Mouse (Mus musculus): ENCODE results near the gene Cfap65.
A peak's percentile ranks its signal among the peaks of the same experiment; 100 is the strongest.

Cfap65 gene

GRCm38 (mm10) chr1:74935402-74935801 is at the start of gene Cfap65:
Gene Cfap65 (minus strand): TSS chr1:74935599.
- no peak for DNase-seq (ENCODE audit: low spot score)

DNA sequence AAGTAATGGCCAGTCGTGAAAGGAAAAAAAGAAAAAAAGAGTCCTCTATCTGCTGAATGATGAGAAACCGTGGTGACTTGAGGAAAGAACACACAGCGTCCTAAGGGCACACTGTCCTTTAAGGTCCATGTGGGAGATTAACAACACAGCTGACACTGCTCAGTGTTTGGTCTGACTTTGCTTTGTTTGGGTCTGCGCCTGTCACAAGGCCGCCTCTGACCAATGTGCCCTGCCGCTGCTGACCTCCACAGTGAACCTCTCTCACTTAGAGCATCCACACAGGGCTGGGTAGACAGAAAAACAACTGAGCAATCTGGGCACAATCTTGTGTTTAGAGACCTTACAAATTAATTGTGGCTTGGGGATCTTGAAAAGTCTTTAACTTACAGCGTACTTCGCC is 41.6 kb upstream of the Cfap65 start:
- DNase-seq (ENCODE audit: low spot score), result peak; percentile 74

GRCm38 (mm10) chr1:74975936-74976335 is 40.5 kb upstream of the Cfap65 start:
- DNase-seq (ENCODE audit: low spot score), result no peak

GRCm38 (mm10) chr1:74973590-74973989 is 38.2 kb upstream of the Cfap65 start:
- no peak for DNase-seq (ENCODE audit: low spot score)

GRCm38 (mm10) chr1:74971353-74972050 is 36.1 kb upstream of the Cfap65 start:
- DNase-seq (ENCODE audit: low spot score), result no peak

- DNase-seq (ENCODE audit: low spot score), result no peak
Measured at GRCm38 (mm10) chr1:74967962-74968580, 32.7 kb upstream of the Cfap65 start.

GRCm38 (mm10) chr1:74964494-74965215 is 29.3 kb upstream of the Cfap65 start:
- DNase-seq (ENCODE audit: low spot score), result peak; percentile 67

- no peak for DNase-seq (ENCODE audit: low spot score)
Measured at GRCm38 (mm10) chr1:74962853-74963227, 27.4 kb upstream of the Cfap65 start.

- no peak for DNase-seq (ENCODE audit: low spot score)
Measured at GRCm38 (mm10) chr1:74962126-74962852, 26.9 kb upstream of the Cfap65 start.

DNA sequence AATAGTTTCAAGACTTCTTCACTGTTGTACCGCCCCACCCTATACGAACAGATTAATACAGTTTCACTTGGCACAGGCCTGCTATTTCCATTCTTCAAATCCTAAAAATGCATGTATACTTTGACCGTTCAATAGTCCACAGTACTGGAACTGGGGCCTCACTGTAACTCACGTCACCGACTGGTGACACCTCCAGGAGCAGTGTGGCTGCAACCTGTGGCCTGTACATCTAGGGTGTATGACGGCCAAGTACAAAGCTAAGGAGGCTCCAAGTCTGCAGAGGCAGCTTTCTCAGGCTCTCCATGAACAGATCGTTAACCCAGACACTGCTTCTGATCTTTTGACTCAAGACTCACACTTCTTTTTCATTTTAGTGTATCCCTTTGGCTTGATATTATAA is 26.3 kb upstream of the Cfap65 start:
- no peak for DNase-seq (ENCODE audit: low spot score)

DNA sequence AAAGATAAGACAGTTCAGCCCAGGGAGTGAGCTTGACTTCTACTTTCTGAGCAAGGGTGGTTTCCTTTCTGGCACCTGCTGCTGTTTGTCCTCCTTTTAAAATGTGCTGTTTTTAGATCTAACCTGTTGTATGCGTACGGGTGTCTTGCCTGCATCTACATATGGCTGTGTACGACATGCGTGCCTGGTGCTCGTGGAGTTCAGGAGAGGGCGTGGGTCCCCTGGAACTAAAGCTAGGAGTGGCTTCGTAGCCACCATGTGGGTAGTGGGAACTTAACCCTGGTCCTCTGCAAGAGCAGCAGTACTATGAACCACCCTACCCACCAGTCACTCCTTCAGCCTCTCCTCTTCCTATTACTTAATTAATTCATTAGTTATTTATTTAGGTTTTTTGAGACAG is 24.7 kb upstream of the Cfap65 start:
- DNase-seq (ENCODE audit: low spot score), result no peak

GRCm38 (mm10) chr1:74951556-74952210 is 16.3 kb upstream of the Cfap65 start, which contains the start of gene Ihh:
Gene Ihh (minus strand): TSS chr1:74951672.
- DNase-seq (ENCODE audit: low spot score), result peak; percentile 53

DNA sequence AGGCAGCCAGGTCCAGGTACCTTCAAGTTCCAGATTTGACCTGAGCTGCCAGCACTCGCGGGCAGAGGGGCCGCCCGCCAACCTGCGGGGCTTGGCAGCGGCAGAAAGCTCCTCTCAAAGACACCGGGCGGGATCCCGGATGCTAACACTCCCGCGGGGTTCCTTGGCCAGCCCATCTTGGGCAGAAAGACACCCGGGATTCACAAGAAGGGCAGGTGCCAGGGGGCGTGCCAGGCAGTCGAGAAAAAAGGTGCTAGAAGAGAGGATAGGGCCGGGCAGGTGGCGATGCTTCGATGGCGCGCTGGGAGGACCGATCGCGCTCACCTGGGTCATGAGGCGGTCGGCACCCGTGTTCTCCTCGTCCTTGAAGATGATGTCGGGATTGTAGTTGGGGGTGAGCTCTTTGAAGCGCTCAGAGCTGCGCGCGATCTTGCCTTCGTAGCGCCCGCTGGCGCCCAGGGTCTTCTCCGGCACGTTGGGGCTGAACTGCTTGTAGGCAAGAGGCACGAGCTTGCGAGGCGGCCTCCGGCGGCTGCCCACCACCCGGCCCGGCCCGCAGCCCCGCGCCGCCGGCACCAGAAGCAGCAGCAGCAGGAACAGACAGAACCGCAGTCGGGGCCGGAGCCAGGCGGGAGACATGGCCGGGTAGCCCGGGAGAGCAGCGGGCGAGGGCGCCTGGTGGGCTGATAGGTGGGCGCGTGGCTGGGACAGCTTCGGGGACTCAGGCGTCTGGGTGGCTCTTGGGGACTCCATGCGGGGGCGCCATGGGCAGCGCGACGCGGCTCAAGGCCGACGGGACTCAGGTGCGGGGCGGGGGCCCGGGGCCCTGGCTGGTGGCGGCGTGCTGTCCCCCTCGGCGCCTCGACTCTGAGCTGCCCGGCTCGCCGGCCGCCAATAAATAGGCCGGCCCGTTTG is 15.4 kb upstream of the Cfap65 start:
- no peak for DNase-seq (ENCODE audit: low spot score)

- DNase-seq (ENCODE audit: low spot score), result no peak
Measured at GRCm38 (mm10) chr1:74950066-74950465, 14.7 kb upstream of the Cfap65 start.

- peak; percentile 37 for DNase-seq (ENCODE audit: low spot score)
Measured at GRCm38 (mm10) chr1:74949666-74950050, 14.3 kb upstream of the Cfap65 start.

GRCm38 (mm10) chr1:74948784-74949665 is 13.6 kb upstream of the Cfap65 start:
- no peak for DNase-seq (ENCODE audit: low spot score)

DNA sequence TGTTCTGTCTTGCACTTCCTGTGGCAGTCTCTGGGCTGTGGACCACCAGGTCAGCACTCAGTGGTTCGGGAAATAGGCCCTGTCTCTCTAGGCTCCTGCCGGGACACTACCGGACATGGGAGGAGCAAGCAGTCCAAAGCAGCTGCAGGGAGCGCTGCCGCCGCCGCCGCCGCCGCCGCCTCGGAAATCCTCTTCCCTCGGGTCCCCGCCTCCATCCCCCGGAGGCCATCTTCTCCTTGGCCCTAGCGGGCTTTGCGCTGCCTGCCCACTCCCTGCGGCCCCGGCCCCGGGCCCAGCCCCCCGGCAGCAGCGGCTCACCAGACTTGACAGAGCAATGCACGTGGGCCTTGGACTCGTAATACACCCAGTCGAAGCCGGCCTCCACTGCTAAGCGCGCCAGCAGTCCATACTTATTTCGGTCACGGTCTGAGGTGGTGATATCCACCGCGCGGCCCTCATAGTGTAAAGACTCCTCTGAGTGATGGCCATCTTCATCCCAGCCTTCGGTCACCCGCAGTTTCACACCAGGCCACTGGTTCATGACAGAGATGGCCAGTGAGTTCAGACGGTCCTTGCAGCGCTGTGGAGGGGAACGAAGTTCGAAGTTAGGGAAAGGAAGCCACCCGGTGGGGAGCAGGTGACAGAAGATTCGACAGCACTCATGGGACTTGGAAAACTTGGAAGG is 12.7 kb upstream of the Cfap65 start:
- DNase-seq (ENCODE audit: low spot score), result no peak

GRCm38 (mm10) chr1:74941651-74942360 is 6.4 kb upstream of the Cfap65 start:
- DNase-seq (ENCODE audit: low spot score), result no peak

GRCm38 (mm10) chr1:74939762-74940161 is 4.4 kb upstream of the Cfap65 start:
- DNase-seq (ENCODE audit: low spot score), result no peak
